19 mouse cellular contexts compared by ENCODE assay signal in genomic region chr7:135747072-135747471, GRCm38 (mm10). TPM values are rescaled to one million over a fixed set of nuclear protein-coding genes. Genes with fewer than 3 reads are reported as not detected.
DNase-seq lines count a peak whose midpoint lies in the region; ATAC-seq and TF ChIP-seq lines count a peak whose summit lies in the region.
"Had no signal": no experiment of that assay in that cellular context is flagged by ENCODE, and none has a peak within 500 bp of the region (broad histone marks: within the 10 kb centered on the region; RNA-seq: fewer than 3 reads in every experiment).

No protein-coding gene starts in this region.

- peaks cover 4% of the 10 kb centered on the region for H3K4me1 ChIP-seq in hindbrain, postnatal 0 days (ENCODE audit: insufficient read depth, low read length)
- H3K4me1 ChIP-seq in hindbrain, embryonic 13.5 days (replicated peaks) = peaks cover 10% of the 10 kb centered on the region
- H3K4me1 ChIP-seq: hindbrain, embryonic 10.5 days had no signal

- TF ChIP-seq CTCF in hindbrain, postnatal 0 days (IDR thresholded peaks at IDR 0.05; ENCODE audit: low read depth) = no peak
- TF ChIP-seq CTCF in brain, embryonic 14.5 days (IDR thresholded peaks at IDR 0.05; ENCODE audit: borderline replicate concordance, extremely low read depth, insufficient read depth, insufficient read length) = no peak

- H3K27ac ChIP-seq in hindbrain, postnatal 0 days = no peak overlapping the region
- no peak overlapping the region for H3K27ac ChIP-seq in hindbrain, embryonic 13.5 days
- H3K27ac ChIP-seq: hindbrain, embryonic 10.5 days; limb, embryonic 15.5 days had no signal

- TF ChIP-seq POLR2A in brain, embryonic 14.5 days (IDR thresholded peaks at IDR 0.05; ENCODE audit: borderline replicate concordance, extremely low read depth, insufficient read depth, insufficient read length, poor library complexity, severe bottlenecking) = no peak

- no peaks in the 10 kb centered on the region; the same call in 1 of the 2 replicates for H3K9me3 ChIP-seq in hindbrain, postnatal 0 days (ENCODE audit: low read length)
- 0 out of 2 replicates have a peak, but pooled peaks cover 2% of the 10 kb centered on the region for H3K9me3 ChIP-seq in hindbrain, embryonic 13.5 days
- H3K9me3 ChIP-seq: limb, embryonic 15.5 days had no signal

- H3K9ac ChIP-seq in hindbrain, postnatal 0 days (replicated peaks; ENCODE audit: low read length) = no peak overlapping the region
- no peak overlapping the region for H3K9ac ChIP-seq in hindbrain, embryonic 13.5 days
- H3K9ac ChIP-seq: limb, embryonic 15.5 days had no signal

- WGBS in hindbrain, postnatal 0 days = 29% methylated on average over 2 of the region's 2 CpGs
- 57% methylated on average over 2 of the region's 2 CpGs for WGBS in hindbrain, embryonic 13.5 days

- DNase-seq in hindbrain, postnatal 0 days (ENCODE audit: low spot score) = no peak
- DNase-seq in brain, embryonic 14.5 days (ENCODE audit: low read depth) = peak; percentile 26
- peak; percentile 64 for DNase-seq in kidney, adult 9 months
- peak; percentile 71 to 83 for DNase-seq in kidney, postnatal 25 days
- no peak for DNase-seq in right cerebral cortex, postnatal 14 days
- no peak for DNase-seq in spleen, postnatal 4 days (ENCODE audit: low spot score in 2 of 2)
- DNase-seq: adrenal gland, postnatal 14 days; cerebellum, adult 11-12 months; cerebellum, postnatal 36 days; gastrocnemius, postnatal 36 days; lung, postnatal 4 days; thymus, postnatal 25 days had no signal

- H3K4me3 ChIP-seq in hindbrain, postnatal 0 days (ENCODE audit: low read length) = no peak overlapping the region
- H3K4me3 ChIP-seq in hindbrain, embryonic 13.5 days = no peak overlapping the region
- H3K4me3 ChIP-seq: hindbrain, embryonic 10.5 days; limb, embryonic 15.5 days had no signal

- no peaks in the 10 kb centered on the region for H3K36me3 ChIP-seq in hindbrain, postnatal 0 days (ENCODE audit: insufficient read depth, low read length)
- H3K36me3 ChIP-seq in hindbrain, embryonic 13.5 days = no peaks in the 10 kb centered on the region
- H3K36me3 ChIP-seq: hindbrain, embryonic 10.5 days; limb, embryonic 15.5 days had no signal

- H3K27me3 ChIP-seq in hindbrain, postnatal 0 days (ENCODE audit: insufficient read depth, low read length) = no peaks in the 10 kb centered on the region
- no peaks in the 10 kb centered on the region for H3K27me3 ChIP-seq in hindbrain, embryonic 13.5 days
- H3K27me3 ChIP-seq: limb, embryonic 15.5 days had no signal

- ATAC-seq in hindbrain, postnatal 0 days = peak; percentile 38
- no peak for ATAC-seq in hindbrain, embryonic 13.5 days (ENCODE audit: low FRiP score)
- no peak for ATAC-seq in granulocyte monocyte progenitor cell, adult 5-6 weeks (replicated peaks; ENCODE audit: poor library complexity, severe bottlenecking)
- ATAC-seq: CD4-positive, CD25-positive, alpha-beta regulatory T cell, adult 4 months; forebrain, embryonic 16.5 days; Patski had no signal

- no peak overlapping the region for H3K4me2 ChIP-seq in hindbrain, postnatal 0 days (ENCODE audit: low read depth, low read length)
- no peak overlapping the region for H3K4me2 ChIP-seq in hindbrain, embryonic 13.5 days
- H3K4me2 ChIP-seq: limb, embryonic 15.5 days had no signal

RNA-seq across cellular contexts. Expression of gene Mki67, which starts 30.9 kb away (rescaled TPM):
- 17.5 and 29.4 TPM in 2 replicates for total RNA-seq in hindbrain, postnatal 0 days (2014; rRNA removed)
- 10.6 and 10.8 TPM in 2 replicates for polyA plus RNA-seq in hindbrain, postnatal 0 days (2015; fragmentation: Nextera tagmentation; extraction: Ambion mirVana)
- 8.1 and 10.2 TPM in 2 replicates for polyA plus RNA-seq in hindbrain, embryonic 13.5 days (2015; fragmentation: Nextera tagmentation; extraction: Ambion mirVana)
- 15.0 and 18.4 TPM in 2 replicates for polyA plus RNA-seq in brain, embryonic 14.5 days (2012; rRNA removed)
- total RNA-seq in granulocyte monocyte progenitor cell, adult 5-6 weeks (2014; fragmentation: Nextera tagmentation) = 154 and 199 TPM in 2 replicates
- 269 and 306 TPM in 2 replicates for total RNA-seq in granulocyte monocyte progenitor cell, adult 5-6 weeks (2017)

Comparison
In these comparisons a context has a peak if more than half of its experiments do, and no peak if none do; other contexts are left out.
1. DNase-seq: peak in brain, embryonic 14.5 days (single experiment), kidney, adult 9 months (single experiment) and kidney, postnatal 25 days (2 of 2); none in hindbrain, postnatal 0 days (single experiment), right cerebral cortex, postnatal 14 days (single experiment) and spleen, postnatal 4 days (0 of 2).